Mouse (Mus musculus): ENCODE data around the gene Dedd.
"Not testable (repeated sequence)": the region's sequence is repeated elsewhere in the genome, so short reads cannot be mapped to it uniquely, and the experiment has no call there.

Dedd gene

DNA sequence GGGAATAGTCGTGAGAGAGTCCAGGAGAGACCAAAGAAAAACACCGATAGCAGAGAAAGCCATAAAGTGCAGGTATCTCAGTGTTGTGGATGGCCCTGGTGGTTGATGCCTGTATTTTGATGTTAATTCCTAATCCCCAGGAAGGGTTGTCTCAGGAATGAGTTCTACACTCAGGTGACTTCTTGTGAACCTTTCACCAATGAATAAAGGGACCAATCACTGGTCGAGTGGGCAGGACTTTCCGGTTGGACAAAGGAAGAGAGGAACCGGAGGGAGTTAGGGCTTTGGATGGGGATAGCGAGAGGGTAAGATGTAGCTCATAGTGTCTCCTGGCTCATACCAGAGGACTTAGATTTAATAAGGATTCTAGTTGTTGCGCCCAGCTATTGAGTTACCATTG, 9.2 kb upstream of the Dedd start:
- peak; percentile 19 to 43 for DNase-seq

DNA sequence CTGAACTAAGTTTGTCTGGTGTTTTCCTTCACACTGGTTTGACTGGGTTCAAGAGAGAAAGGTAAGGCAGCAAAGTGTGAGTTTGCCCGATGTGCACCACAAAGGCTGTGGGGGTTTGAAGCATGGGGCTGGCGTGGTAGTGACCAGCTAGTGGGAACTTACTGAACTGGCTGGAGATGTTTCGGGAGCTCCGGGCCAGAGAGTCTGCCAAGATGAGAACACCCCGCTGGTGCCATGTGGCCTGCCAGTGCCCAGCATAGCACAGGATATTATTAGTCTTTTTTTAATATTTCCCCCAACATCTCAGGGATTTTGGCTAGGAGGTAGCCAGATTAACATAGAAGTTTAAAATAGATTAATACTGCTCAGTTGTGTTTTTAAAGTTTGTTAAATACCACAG, 8.8 kb upstream of the Dedd start:
- no peak for DNase-seq

DNA sequence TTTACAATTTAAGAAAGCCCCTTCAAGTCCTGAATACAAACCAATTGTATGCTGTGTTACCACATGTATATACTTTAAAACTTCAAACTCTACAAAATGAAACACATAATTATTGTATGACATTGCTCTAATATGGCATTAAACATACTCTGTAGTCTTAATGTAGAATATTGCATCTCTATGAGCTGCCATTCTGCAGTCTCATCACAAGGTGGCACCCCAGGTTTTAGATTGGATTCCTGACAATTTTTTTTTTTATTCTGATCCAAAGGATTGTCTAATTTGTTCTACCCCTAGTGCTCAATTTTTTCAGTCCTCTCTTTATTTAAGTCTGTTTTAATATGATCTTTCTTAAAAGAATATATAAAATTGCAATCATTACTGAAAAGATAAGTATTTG, 7.5 kb upstream of the Dedd start:
- DNase-seq = peak in 1 of 2 experiments; percentile 27

DNA sequence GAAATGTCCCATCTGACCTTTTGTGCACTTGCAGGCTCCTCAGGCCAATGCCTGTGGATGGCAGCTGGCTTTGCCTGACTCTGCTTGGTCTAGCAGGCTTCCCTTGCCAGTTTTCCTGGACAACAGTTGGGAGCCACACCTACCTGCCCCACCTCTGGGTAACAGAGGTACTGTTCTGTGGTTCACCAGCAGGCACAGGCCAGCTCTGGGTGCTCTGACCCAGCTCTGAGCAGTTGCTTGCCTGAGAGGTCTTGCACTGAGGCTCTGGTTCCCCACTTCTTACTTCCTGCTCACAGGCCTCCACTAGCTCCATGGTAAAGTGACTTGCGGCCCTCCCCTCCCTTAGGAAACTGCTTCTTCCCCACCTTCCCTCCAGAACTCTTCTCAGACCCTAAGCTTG, 6.9 kb upstream of the Dedd start:
- DNase-seq = peak; percentile 22 to 27

- DNase-seq = no peak
Measured at GRCm38 (mm10) chr1:171325571-171325970, 3.4 kb upstream of the Dedd start.

DNA sequence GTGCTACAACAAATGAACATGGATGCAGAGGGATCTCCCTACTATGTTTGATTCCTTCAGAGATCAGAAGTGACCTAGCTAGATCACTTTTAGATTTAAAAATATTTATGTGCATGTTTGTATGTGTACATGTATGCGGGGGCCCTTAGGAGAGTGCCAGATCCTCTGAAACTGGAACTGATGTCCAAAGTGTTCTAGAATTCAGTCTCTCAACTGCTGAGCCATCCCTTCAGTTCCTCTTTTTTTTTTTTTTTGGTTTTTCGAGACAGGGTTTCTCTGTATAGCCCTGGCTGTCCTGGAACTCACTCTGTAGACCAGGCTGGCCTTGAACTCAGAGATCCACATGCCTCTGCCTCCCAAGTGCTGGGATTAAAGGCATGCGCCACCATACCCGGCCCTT, 2.4 kb upstream of the Dedd start:
- not testable (repeated sequence) for DNase-seq

DNA sequence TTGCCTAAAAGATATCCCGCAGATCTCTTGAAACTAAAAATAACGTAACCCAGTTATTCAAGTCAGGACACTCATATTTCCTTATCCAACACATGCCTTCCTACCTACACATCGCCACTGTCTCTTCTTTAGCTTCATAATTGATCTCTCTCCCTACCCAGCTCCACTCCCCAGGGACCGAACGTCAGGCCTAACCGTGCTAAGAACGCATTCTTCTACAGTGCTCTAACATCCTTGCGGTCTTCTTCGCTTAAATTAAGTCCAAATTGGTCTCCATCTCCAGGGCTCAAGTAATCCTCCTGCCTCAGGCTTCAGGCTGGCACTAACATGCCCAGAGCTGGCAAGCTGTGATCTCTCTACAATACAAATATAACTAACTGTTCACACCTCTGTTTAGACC, 701 bp upstream of the Dedd start:
- peak in 1 of 2 experiments; percentile 21 for DNase-seq

- peak; percentile 87 to 93 for DNase-seq
Measured at GRCm38 (mm10) chr1:171329433-171330215, 679 bp downstream of the Dedd start.

- DNase-seq = no peak
Measured at GRCm38 (mm10) chr1:171330216-171330560, 1.2 kb downstream of the Dedd start.

GRCm38 (mm10) chr1:171342262-171343207, 13.6 kb downstream of the Dedd start:
- DNase-seq = peak in 1 of 2 experiments; percentile 15

GRCm38 (mm10) chr1:171343922-171344677, 15.2 kb downstream of the Dedd start:
- DNase-seq = peak; percentile 55 to 74

- no peak for DNase-seq
Measured at GRCm38 (mm10) chr1:171344715-171345114, 15.8 kb downstream of the Dedd start.

GRCm38 (mm10) chr1:171345225-171346094, 16.5 kb downstream of the Dedd start, which contains the start of the genes Nit1 and Pfdn2:
Gene Nit1, minus strand, starts transcription at chr1:171345646.
Gene Pfdn2, plus strand, starts transcription at chr1:171345670.
- DNase-seq = peak; percentile 95 to 96

- DNase-seq = no peak
Measured at GRCm38 (mm10) chr1:171346095-171346450, 17.1 kb downstream of the Dedd start.

GRCm38 (mm10) chr1:171348665-171349064, 19.7 kb downstream of the Dedd start:
- DNase-seq = no peak

DNA sequence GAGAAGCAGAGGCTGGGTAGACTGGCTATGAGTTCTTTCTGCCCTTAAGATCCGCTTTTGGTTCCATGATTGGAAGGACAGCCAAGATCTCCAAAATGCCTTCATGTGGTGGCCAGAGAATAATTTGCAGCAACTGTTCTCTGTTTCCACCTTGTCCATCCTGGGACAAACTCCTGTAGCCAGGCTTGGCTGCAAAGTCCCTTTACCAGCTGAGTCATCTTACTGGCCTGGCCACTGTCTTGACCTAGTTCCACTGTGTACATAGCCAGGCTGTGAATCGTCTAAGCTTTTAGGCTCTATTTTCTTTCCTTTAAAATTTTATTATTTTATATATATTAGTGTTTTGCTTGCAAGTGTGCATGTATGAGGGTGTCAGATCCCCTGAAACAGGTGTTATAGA, 20.3 kb downstream of the Dedd start:
- DNase-seq = no peak

GRCm38 (mm10) chr1:171355812-171356340, 26.9 kb downstream of the Dedd start:
- DNase-seq = peak; percentile 55 to 67

GRCm38 (mm10) chr1:171356814-171357213, 27.9 kb downstream of the Dedd start:
- no peak for DNase-seq

DNA sequence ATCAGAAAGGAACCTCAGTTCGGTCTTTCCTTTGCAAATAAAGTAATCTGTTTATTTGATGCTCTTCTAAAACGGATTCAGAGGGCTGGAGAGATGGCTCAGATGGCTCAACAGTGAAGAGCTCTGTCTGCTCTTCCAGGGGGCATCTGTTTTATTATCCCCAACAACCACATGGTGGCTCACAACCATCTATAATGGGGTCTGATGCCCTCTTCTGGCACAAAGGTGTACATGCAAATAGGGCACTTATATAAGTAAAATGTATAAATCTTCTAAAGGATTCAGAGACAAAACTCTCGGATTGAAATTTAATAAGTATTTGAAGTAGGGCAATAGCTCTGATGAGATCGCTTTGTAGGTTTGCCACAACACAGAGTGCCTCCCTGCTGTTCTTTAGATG, 29.5 kb downstream of the Dedd start:
- peak in 1 of 2 experiments; percentile 49 for DNase-seq

DNA sequence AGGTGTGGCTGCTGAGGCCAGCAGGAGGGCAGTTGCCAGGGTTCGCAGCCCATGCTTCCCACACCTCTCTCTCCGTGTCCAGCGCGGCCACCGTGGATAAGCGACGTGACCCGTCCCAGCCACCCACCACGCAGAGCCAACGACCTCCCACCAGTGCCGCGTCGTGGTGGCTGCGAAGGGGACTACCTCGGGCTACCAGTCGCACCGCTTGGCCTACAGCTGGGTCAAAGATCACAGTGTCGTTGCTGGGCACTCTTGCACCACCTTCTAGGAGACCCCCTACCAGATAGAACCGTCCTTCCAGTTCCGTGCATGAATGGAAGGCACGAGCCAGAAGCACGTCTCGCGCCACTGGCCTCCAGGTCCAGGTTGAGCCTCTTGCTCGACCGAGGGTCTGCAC, 31.3 kb downstream of the Dedd start:
- DNase-seq = peak; percentile 42 to 60

DNA sequence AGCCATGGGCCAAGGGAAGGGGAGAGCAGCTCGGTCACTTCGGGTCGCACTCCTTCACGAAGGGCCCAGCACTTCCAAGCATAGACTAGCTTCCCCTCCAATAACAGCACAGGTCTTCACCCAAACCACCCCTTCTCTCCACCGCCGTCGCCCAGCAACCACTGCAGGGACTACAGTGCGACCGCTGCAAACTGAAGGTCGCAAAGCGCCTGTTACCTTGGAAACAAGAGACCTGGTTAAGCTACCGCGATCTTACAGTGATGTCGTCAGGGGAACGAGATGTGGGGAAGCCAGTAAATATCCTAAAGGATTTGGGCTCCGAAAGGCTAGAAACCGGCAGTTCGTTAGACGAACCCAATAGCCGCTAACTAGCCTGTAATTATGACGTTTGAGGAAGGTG, 31.7 kb downstream of the Dedd start, which contains the start of gene Klhdc9:
TSS of gene Klhdc9 (minus strand) at position 143 of the 400 bp plus-strand sequence.
- peak; percentile 96 for DNase-seq
